Mouse (Mus musculus): ENCODE results near the gene Vtn.

Vtn gene

DNA sequence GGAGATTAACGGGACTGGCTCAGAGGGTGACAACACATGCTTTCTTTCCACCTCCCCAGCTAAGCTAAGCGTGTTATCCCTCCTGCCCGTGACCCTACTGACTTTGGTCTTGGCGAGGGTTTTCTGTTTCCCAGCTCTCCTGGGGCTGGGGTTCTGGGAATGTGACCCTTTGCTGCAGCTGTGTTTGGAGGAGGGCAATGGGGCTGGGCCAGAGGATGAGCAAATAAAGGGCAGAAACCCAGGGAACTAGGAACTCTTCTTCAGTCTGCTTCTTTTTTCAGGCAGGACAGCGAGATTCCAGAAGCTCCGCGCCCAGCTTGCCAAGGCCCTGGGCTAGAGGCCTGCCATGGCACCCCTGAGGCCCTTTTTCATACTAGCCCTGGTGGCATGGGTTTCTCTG lies at the start of gene Vtn:
Gene Vtn, plus strand, starts transcription at position 88 of the 400 bp plus-strand sequence.
- no peak for DNase-seq (ENCODE audit: low spot score in 2 of 2)

DNA sequence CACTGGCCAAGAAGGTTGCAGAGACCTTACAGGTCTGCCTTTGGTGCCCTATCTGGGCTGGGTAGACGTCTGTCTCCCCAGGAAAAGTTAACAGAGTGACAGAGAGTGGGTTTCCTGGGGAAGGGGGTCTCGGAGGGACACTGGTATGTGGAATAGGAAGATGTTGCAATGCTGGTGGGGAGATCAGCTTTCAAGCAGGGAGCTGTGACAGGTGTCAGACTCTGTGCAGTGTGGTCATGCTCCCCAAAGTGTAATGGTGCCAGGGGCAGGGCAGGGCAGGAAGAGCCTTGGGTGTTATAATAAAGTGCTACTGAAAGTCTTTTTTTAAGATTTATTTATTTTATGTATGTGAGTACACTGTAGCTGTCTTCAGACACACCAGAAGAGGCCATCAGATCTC lies 48.6 kb upstream of the Vtn start:
- DNase-seq (ENCODE audit: low spot score in 2 of 2) = no peak

DNA sequence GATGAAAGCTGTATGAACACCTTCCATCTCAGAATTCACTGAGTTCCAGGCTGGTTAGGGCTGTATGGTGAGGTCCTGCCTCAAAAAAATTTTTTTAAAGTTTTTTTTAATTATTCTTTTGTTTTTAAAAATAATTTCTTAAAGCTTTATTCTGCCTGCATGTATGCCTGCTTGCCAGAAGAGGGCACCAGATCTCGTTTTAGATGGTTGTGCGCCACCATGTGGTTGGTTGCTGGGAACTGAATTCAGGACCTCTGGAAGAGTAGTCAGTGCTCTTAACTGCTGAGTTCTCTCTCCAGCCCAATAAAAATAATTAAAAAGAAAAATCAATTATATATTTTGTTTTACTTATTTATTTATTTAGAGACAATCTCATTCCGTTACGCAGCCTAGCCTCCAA lies 45.2 kb upstream of the Vtn start:
- DNase-seq (ENCODE audit: low spot score in 2 of 2) = peak; percentile 56 to 75

DNA sequence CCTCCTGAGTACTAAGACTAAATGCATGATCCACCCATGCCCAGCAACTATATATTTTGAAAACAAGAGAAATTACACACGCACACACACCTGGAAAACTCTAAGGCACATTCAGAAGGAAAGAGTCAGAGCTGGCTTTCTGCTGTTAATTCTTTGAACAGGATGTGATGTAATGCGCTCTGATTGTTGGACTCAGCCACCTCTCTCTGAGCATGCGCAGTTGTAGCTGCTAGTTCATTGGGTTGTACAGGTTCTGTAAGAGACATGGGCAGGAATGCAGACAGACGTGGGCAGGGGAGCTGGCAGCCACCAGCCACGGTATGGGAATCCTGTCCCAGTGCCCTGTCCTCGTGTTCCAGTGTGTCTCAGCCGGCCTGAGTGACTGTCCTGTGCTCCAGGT lies 44.6 kb upstream of the Vtn start:
- no peak for DNase-seq (ENCODE audit: low spot score in 2 of 2)

DNA sequence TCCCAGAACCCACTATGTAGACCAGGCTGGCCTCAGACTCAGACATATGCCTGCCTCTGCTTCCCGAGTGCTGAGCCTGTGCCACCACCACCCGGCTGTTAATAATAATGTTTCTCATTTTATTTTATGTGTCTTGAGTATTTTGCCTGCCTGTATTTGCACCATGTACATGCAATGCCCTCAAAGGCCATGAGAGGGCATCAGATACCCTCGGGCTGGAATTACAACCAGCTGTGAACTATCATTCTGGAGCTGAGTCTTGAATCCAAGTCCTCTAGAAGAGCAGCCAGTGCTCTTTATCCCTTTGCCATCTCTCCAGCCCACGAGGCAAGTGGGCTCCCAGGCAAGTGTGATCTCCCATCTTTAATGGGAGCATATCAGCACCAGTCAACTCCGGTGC lies 43.6 kb upstream of the Vtn start:
- DNase-seq (ENCODE audit: low spot score in 2 of 2) = no peak

DNA sequence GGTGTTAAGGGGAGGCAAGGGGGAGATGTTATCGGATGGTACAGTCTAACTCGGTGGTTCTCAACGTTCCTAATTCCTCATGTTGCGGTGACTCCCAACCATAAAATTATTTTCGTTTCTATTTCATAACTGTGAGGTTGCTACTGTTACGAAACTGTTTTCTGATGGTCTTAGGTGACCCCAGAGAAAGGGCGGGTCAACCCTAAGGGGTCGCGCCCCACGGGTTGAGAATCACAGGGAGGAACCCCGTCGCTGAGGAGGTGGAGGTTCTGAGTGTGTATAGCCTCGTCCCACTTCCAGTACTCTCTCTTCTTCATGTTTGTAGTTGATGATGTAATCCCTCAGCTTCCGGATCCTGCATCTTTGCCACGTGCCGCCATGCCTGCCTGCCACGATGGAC lies 40.2 kb upstream of the Vtn start:
- no peak for DNase-seq (ENCODE audit: low spot score in 2 of 2)

DNA sequence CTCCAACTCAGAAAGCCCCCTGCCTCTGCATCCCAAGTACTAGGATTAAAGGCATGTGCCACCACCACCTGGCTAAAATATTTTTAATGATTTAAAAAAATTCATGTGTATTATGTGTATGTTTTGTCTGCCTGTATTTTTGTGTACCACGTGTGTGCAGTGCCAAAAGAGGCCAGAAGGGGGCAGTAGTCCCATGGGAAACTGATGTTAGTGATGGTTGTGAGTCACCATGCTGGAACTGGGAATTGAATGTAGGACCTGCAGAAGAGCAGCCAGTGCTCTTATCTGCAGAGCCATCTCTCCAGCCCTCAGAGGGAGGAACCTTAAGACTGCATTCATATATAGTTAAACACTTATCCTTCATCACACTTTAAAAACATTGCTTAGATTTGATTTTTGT lies 37.0 kb upstream of the Vtn start:
- no peak for DNase-seq (ENCODE audit: low spot score in 2 of 2)

DNA sequence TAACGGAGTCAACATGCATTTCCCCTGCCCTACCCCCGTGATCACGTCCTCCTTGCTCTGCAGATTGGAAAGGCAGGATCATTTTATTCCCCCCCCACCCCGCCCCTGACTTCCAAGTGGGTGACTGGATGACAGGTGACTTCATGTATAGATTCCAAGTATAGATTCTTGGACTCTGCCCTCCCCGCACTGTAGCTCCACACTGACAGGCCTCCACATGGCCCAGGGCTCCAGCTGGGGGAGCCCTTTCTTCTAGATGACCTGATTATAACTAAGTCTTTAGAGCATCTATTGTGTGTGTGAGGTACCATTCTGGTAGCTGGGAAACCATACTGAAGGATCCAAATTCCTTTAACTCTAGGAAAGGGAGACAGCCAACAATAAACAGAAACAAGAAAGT lies 36.2 kb upstream of the Vtn start:
- no peak for DNase-seq (ENCODE audit: low spot score in 2 of 2)

DNA sequence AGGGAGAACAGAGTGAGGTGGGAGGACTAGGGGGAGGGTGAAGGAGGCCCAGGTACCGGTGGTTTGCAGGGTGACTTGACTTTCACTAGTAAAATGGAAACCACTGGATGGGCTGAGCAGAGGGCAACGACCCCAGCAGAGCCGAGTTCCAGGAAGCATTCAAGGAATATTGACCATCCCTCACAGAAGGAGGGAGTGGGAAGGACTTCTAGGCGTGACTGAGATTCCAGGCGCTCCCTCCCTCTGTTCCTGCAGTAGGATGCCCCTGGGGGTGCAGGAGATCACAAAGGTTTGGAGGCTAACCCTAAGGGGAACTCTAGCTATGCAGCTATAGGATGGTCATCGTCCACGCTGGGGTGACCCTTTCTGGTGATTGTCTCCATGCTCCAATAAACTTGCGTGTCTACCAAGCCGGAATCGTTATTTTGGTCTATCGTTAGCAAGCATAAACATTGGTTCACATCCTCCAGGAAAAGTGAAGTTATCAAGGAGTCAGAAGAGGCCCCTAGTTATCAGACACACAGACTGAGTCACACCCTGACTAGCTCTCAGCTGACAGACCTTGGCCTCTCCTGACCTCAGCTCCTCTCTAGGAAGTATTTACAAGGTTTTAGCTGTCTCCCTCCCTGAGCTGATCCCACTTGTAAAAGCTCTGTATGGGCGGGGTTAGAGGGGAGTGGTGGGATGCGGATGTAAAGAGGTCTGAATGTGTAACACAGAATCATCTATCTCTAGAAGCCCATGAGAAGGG lies 35.4 kb upstream of the Vtn start:
- no peak for DNase-seq (ENCODE audit: low spot score in 2 of 2)

DNA sequence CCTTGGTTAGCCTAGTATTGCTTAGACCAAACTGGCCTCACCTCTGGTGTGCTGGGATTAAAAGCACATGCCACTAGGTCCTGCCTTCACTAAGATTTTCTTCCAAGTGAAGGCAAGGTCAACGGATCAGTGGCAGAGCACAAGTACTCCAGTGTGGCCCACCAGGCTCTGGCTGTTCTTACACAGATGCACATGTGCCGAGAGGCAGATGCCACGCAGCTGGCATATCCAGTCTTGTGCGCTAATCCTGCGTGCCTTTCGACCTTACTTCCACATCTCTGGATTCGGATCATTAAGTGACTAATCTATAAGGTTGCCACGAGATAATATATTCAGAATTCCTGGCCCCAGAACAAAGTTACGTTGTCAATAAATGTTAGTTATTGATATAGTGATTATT lies 33.8 kb upstream of the Vtn start:
- DNase-seq (ENCODE audit: low spot score in 2 of 2) = no peak

DNA sequence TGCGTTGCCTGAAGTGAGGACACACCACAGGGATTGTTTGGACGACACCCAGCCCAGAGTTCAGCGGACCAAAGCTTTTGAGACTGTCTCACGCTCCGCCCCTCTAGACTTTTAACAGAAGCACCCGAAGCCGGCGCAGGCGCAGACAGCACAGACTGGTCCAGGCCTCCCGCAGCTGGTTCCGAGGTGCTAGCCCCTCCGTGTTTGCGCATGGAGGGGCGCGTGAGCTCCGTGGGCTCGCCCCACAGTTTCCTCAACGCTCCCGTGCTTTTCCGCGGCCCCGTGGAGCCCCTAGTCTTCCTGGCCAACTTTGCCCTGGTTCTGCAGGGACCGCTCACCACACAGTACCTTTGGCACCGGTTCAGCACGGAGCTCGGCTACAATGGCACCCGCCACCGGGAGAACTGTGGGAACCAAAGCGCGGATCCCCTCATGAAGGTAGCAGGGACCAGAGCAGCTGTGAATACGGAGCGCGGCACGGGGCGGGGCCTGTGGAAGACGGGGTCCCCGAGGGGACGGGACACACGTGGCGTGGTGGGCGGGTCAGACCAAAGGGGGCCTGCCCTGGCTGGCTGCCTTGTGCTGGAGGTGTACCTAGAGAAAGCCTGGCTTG lies 33.2 kb upstream of the Vtn start, which contains the start of gene Slc46a1:
Gene Slc46a1, plus strand, starts transcription at position 130 of the 613 bp plus-strand sequence.
- DNase-seq (ENCODE audit: low spot score in 2 of 2) = peak; percentile 90 to 91

DNA sequence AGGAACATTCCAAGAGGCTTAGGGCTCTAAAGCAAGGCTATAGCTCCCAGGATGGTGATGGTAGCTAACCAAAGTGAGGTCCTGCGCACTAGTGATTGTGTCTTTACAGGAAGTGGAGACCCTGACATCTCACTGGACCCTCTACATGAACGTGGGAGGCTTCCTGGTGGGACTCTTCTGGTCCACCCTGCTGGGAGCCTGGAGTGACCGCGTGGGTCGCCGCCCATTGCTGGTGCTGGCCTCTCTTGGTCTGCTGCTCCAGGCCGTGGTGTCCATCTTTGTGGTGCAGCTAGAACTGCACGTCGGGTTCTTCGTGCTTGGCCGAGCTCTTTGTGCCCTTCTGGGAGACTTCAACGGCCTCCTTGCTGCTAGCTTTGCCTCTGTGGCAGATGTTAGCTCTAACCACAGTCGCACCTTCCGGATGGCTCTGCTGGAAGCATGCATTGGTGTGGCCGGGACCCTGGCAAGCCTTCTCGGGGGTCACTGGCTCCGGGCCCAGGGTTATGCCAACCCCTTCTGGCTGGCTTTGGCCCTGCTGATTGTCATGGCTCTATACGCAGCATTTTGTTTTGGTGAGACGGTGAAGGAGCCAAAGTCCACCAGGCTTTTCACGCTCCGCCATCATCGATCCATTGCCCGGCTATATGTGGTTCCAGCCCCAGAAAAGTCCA lies 32.5 kb upstream of the Vtn start:
- DNase-seq (ENCODE audit: low spot score in 2 of 2) = no peak

DNA sequence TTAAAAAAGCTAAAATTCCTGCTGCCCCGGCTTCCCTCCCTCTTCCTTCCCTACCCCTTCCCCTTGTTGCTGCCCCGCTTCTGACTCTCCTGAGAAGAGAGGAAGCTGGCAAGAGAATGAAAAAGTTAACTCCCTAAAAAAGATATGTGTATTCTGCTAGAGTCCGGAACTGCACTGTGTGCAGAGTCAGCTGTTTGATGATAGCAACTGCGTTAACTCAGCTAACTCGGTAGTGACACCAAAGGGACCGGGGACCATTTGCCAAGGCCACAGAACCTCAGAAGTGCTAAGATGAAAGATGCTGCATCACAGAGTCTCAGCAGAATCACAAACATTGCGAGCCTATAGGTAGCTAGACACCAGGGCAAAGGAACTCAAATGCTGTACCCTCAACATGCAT lies 31.4 kb upstream of the Vtn start:
- no peak for DNase-seq (ENCODE audit: low spot score in 2 of 2)

DNA sequence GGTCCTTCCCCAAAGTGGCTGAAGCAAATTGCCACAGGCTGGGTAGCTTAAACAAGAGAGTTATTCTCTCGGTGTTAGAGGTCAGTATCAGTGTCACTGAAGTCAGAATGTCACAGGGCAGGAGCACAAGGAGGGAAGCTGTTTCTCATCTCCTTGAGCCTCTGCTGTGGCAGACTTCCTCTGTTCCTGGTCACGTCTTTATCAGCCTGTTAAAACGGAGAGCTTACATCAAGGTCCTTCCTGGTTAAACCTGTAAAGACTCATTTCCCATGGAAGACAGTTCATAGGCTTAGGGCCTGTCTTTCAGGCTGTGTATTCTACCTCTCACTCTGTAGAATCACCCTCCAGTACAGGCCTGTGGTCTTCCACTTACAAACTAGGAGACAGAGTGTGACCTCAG lies 31.0 kb upstream of the Vtn start:
- DNase-seq (ENCODE audit: low spot score in 2 of 2) = no peak

DNA sequence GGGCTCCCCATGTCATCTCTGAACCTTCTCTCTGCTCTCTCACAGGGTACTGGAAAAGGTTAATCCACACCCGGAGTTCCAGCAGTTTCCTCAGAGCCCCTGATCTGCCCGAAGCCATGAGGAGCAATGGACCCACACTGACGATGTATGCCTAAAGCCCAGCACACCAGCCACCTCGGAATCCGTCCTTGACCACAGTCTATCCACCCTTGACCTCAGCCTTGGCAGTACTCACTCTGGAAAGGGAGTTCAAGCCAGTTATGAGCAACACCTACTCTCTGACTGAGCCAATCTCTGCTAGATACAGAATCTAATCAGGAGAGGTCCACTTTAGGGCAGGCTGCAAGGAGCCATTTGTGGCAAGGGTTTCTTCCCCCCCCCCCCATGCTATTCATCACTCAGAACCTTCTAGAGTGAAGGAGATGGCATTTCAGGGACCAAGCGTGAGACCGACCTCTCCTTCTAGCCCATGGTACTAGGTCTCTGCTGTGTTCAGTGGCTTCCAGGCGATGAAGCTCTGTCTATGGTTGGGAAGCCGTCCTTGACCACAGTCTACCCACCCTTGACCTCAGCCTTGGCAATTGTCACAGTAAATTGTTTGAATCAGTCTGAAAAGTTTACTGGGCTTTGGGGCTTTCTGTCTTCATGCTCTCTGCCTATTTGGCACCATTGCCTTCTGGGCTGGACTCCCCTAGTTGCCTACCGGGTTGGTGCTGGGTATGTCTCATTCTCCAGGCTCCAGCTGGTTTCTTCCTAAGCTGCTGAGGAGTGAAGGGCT lies 27.4 kb upstream of the Vtn start:
- no peak for DNase-seq (ENCODE audit: low spot score in 2 of 2)

DNA sequence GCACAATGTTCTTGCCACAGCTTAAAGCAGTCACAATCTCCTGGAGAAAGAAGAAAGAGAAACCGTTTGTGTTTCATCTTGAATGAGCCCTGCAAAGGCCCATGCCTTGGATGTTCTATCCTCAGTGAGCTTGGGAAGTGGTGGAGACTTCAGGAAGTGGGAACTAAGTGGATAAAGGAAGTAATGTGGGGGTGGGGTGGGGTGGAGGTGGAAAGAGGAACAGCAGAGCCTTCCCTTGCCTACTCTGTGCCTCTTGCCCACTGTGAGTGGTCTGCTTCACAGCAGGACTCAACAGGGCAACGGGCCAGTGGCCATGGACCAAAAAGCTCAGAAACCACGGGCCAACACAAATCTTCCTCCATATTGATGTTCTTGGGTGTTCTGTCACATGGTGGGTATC lies 23.6 kb upstream of the Vtn start:
- DNase-seq (ENCODE audit: low spot score in 2 of 2) = no peak

DNA sequence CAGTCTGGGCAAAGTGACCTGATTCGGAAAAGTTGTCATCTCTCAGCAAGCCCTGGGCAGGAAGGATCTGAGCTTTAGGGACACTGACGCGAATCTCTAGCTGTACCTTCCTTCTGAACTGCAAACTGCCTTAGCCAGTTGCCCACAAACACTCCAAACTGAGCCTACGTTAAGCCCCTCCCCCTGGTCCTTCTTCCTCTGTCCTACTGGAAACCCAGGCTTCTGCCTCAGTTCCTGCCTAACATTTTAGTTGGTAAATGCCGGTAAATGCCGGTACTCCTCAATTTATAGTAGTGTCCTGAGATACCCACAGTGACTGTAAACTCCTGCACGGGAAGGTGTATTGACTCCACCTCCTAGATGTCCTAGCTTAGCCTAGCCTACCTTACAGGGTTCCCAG lies 15.3 kb upstream of the Vtn start:
- DNase-seq (ENCODE audit: low spot score in 2 of 2) = no peak

DNA sequence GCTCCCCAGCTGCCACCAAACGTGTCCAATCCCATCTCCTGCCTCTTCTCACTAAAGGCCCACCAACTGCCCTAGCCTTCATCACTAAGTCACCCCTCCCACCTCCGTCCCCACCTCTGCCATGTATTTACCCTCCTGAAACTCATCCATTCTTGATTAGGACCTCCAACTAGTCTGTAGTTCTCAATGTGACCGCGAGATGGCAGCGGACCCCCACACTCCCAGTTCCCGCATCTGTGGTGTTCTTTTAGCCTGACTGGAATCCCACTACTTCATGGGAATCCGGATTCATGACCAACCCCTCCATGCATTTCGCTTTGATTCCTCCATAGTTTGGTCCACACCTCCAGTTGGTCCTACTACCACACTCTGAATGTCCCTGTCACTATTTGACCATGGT lies 10.7 kb upstream of the Vtn start:
- peak; percentile 80 to 86 for DNase-seq (ENCODE audit: low spot score in 2 of 2)

DNA sequence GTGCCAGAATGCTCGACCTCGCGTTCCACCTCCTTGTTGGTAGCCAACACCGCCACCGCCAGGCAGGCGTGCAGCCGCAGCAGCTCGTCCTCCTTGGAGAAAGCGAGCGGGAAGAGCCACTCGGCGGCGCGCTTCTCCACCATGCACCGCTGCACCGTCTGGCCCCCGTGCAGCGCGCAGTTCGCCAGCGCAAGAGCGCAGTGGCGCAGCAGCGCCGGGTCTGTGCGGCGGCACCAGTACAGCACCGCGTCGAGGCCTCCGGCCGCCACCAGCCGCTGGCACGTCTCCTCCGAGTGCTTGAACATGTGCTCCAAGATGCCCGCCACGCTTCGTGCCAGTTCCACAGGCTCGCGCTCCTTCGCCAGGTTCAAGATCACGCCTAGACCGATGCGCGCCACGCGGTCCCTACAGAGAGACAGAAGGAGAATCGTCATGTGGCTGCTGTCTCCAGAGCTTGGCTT lies 8.1 kb upstream of the Vtn start:
- peak; percentile 67 to 76 for DNase-seq (ENCODE audit: low spot score in 2 of 2)

DNA sequence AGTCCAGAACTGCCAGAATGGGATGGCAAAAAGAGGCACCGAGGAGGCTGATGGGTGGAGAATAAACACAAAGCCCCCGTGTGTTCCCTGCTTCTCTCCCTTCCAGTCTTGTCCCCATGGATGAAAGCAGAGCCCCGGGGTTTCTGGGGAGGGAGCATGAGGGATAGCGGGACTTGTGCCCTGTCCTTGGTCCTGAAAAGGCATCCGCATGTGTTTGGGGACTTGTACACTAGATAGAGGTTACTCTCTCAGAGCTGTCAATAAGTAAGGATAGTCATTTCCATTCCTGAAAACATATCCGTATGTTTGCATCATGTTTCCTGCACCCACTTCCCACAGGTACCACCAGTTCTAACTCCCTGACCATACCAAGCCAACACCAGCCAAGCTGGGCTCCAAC lies 3.0 kb upstream of the Vtn start:
- DNase-seq (ENCODE audit: low spot score in 2 of 2) = no peak

DNA sequence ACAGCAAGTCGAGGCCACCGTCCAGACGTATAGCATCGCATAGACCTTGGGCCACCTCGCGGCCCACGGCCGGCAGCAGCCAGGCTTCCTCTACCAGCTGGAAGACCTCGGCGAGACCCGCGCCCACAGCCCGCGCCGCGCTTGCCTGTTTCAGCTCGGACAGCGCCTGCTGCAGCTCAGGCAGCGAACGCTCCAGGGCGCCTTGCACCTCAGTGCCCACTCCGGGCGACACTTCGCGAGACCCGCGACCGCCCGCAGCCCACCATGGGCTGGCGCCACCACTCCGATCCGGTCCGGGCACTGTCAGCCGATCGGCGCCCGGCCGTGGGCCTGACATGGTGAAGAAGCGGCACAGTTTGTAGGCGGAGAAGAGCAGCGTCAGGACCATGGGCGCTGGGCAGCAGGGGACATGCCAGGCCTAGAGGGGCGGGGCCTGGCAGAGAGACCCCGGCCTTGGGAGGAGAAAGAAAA lies 1.8 kb upstream of the Vtn start:
- DNase-seq (ENCODE audit: low spot score in 2 of 2) = peak; percentile 65 to 73

Data from right cerebral cortex, postnatal 10 days (tissue).